Mouse (Mus musculus): ENCODE results near the gene Ang.

DNA sequence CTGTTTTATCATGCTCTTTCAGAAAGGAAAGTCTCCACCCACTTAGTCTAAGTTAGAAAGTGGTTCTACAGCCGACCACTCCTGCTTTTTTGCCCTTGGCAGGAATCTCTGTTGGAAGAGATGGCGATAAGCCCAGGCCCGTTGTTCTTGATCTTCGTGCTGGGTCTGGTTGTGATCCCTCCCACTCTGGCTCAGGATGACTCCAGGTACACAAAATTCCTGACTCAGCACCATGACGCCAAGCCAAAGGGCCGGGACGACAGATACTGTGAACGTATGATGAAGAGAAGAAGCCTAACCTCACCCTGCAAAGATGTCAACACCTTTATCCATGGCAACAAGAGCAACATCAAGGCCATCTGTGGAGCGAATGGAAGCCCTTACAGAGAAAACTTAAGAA is 10.3 kb downstream of the Ang start:
- TF ChIP-seq CTCF (IDR thresholded peaks at IDR 0.05; ENCODE audit: low read depth, low read length) (no peak), POLR2A (IDR thresholded peaks at IDR 0.05; ENCODE audit: extremely low read depth, insufficient read depth, low read length) (no peak)

All from liver, adult 2 months (tissue).